Mouse (Mus musculus): ENCODE measurements at regions not wholly inside any gene's neighbourhood (a gene's known extent, or its start where the extent isn't known, plus 50 kb on each side); places are given as distances from the start of the nearest gene placed in this dataset.

- no peak overlapping the region for H3K9ac ChIP-seq
- H3K36me3 ChIP-seq (replicated peaks): no peaks in the 10 kb centered on the region
- no peak overlapping the region for H3K27ac ChIP-seq
- H3K4me2 ChIP-seq: no peak overlapping the region
- H3K9me3 ChIP-seq: no peaks in the 10 kb centered on the region
- no peaks in the 10 kb centered on the region for H3K4me1 ChIP-seq
- H3K4me3 ChIP-seq: no peak overlapping the region
- no peak for ATAC-seq (replicated peaks)
- 82% methylated on average over 5 of the region's 5 CpGs for WGBS
- no peaks in the 10 kb centered on the region for H3K27me3 ChIP-seq (replicated peaks)
Observed at GRCm38 (mm10) chr2:102970221-102970620, 68.8 kb upstream of the Cd44 start.

- no peak for ATAC-seq (replicated peaks)
- no peak overlapping the region for H3K9ac ChIP-seq
- no peaks in the 10 kb centered on the region for H3K9me3 ChIP-seq
- H3K4me1 ChIP-seq: no peaks in the 10 kb centered on the region
- no peaks in the 10 kb centered on the region for H3K27me3 ChIP-seq (replicated peaks)
- H3K4me2 ChIP-seq: no peak overlapping the region
- H3K36me3 ChIP-seq (replicated peaks): no peaks in the 10 kb centered on the region
- 87% methylated on average over 7 of the region's 7 CpGs for WGBS
- no peak overlapping the region for H3K4me3 ChIP-seq
- H3K27ac ChIP-seq: no peak overlapping the region
Observed at GRCm38 (mm10) chr2:102967950-102968722, 66.7 kb upstream of the Cd44 start.

DNA sequence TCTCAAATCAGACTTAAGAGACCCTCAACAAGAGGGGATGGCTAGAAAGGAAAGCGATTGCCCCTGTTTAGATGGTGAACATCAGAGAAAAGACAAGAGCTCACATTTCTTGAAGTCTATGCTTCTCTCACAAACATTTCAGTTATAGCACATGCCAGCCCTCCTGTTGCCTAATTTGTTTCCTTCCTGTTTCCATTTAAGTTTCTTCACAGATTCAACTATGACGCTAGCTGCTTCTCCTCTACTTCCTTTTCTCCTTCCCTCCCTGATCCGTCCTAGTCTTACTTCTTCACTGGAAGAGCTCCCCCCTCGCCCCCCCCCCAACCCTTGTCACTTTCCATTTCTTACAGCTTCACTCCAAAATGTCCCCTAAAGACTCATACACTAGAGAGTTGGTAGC, 66.0 kb upstream of the Cd44 start:
- H3K27me3 ChIP-seq (replicated peaks): no peaks in the 10 kb centered on the region
- no peak overlapping the region for H3K27ac ChIP-seq
- ATAC-seq (replicated peaks): no peak
- 81% methylated on average over 4 of the region's 4 CpGs for WGBS
- no peak overlapping the region for H3K4me3 ChIP-seq
- H3K4me2 ChIP-seq: no peak overlapping the region
- no peaks in the 10 kb centered on the region for H3K4me1 ChIP-seq
- no peaks in the 10 kb centered on the region for H3K36me3 ChIP-seq (replicated peaks)
- H3K9me3 ChIP-seq: no peaks in the 10 kb centered on the region
- H3K9ac ChIP-seq: no peak overlapping the region

- Histone ChIP-seq H3K27me3 (replicated peaks) (no peaks in the 10 kb centered on the region), H3K4me2 (no peak overlapping the region), H3K36me3 (replicated peaks) (no peaks in the 10 kb centered on the region), H3K4me1 (no peaks in the 10 kb centered on the region), H3K4me3 (no peak overlapping the region), H3K9me3 (no peaks in the 10 kb centered on the region), H3K9ac (no peak overlapping the region), H3K27ac (no peak overlapping the region)
- ATAC-seq (replicated peaks): no peak
- 91% methylated on average over 5 of the region's 5 CpGs for WGBS
Observed at GRCm38 (mm10) chr2:102959067-102959645, 57.7 kb upstream of the Cd44 start.

DNA sequence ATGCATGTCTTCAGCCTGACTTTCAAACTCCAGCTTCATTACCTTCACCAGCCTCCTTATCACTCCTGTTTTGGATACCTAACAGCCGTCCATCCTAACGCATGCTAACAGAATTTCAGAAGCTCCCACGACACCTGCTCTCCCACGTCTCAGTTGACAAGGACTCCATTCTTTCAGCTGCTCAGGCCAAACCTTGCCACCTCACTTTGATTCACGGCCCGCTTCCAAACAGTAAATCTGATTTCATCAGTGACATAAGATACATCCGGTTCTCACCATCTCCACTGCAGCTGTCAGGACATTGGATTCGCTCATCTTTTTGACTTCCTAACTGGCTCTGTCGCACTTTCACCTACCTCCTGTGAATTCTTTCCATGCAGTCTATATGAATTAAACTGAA, 57.1 kb upstream of the Cd44 start:
- WGBS: 90% methylated on average over 9 of the region's 9 CpGs
- H3K4me1 ChIP-seq: no peaks in the 10 kb centered on the region
- ATAC-seq (replicated peaks): no peak

DNA sequence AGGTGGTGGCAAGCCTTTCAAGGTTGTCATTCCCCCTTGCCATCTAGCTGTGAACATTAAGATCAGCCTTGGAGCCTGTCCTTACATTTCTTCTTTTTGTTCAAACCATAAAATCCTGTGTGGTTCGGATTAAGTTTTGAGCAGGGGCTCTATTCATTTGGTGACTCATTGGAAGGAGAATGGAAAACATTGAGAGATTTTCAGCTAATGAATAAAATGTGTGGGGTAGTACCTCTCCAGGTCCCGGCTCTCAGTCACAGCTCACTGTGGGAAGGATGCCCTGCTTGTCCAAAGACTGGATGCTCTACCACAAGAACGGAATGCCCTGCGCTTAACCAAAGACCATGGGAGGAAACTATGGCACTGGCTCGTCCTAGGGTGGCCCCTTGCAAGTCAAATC, 56.3 kb upstream of the Cd44 start:
- 86% methylated on average over 5 of the region's 5 CpGs for WGBS
- Histone ChIP-seq H3K4me3 (no peak overlapping the region), H3K9ac (no peak overlapping the region), H3K4me1 (no peaks in the 10 kb centered on the region), H3K27me3 (replicated peaks) (no peaks in the 10 kb centered on the region), H3K9me3 (no peaks in the 10 kb centered on the region), H3K36me3 (replicated peaks) (no peaks in the 10 kb centered on the region), H3K4me2 (no peak overlapping the region), H3K27ac (no peak overlapping the region)
- no peak for ATAC-seq (replicated peaks)

More for the DNA sequence above, 57.1 kb upstream of the Cd44 start:
- Histone ChIP-seq H3K9ac (no peak overlapping the region), H3K4me3 (no peak overlapping the region), H3K27me3 (replicated peaks) (no peaks in the 10 kb centered on the region), H3K9me3 (no peaks in the 10 kb centered on the region), H3K36me3 (replicated peaks) (no peaks in the 10 kb centered on the region), H3K27ac (no peak overlapping the region), H3K4me2 (no peak overlapping the region)

GRCm38 (mm10) chr2:102956858-102957242, 55.4 kb upstream of the Cd44 start:
- no peak overlapping the region for H3K4me3 ChIP-seq
- H3K9ac ChIP-seq: no peak overlapping the region
- peak; percentile 48; the same call in 1 of the 2 replicates for ATAC-seq (replicated peaks)
- no peaks in the 10 kb centered on the region for H3K9me3 ChIP-seq
- H3K36me3 ChIP-seq (replicated peaks): no peaks in the 10 kb centered on the region
- H3K4me1 ChIP-seq: no peaks in the 10 kb centered on the region
- no peak overlapping the region for H3K27ac ChIP-seq
- H3K4me2 ChIP-seq: no peak overlapping the region
- WGBS: 82% methylated on average over 6 of the region's 6 CpGs
- H3K27me3 ChIP-seq (replicated peaks): no peaks in the 10 kb centered on the region

GRCm38 (mm10) chr2:102956108-102956857, 54.8 kb upstream of the Cd44 start:
- Histone ChIP-seq H3K9ac (no peak overlapping the region), H3K4me1 (no peaks in the 10 kb centered on the region), H3K36me3 (replicated peaks) (no peaks in the 10 kb centered on the region), H3K27ac (no peak overlapping the region), H3K9me3 (no peaks in the 10 kb centered on the region), H3K27me3 (replicated peaks) (no peaks in the 10 kb centered on the region), H3K4me2 (no peak overlapping the region), H3K4me3 (no peak overlapping the region)
- 87% methylated on average over 7 of the region's 7 CpGs for WGBS
- ATAC-seq (replicated peaks): no peak

GRCm38 (mm10) chr2:102955232-102955631, 53.8 kb upstream of the Cd44 start:
- H3K9ac ChIP-seq: no peak overlapping the region
- H3K27me3 ChIP-seq (replicated peaks): no peaks in the 10 kb centered on the region
- no peak overlapping the region for H3K4me2 ChIP-seq
- no peak overlapping the region for H3K4me3 ChIP-seq
- H3K9me3 ChIP-seq: no peaks in the 10 kb centered on the region
- no peaks in the 10 kb centered on the region for H3K4me1 ChIP-seq
- H3K27ac ChIP-seq: no peak overlapping the region
- no peaks in the 10 kb centered on the region for H3K36me3 ChIP-seq (replicated peaks)
- no peak for ATAC-seq (replicated peaks)
- WGBS: 89% methylated on average over 4 of the region's 4 CpGs

Measured in midbrain, embryonic 15.5 days (tissue).